Mouse (Mus musculus) ES-Bruce4 (cell line): ENCODE data around the gene Mmp14. TPM values are rescaled to one million over a fixed set of nuclear protein-coding genes. Genes with fewer than 3 reads are reported as not detected.

ENCODE experiments used
- H3K27ac ChIP-seq: 2 replicates; pipeline ENCODE4 v1.5.1; 2012; ENCODE audit warnings: low read length, inconsistent platforms; ENCODE audit not compliant: insufficient read depth
- H3K27me3 ChIP-seq: 2 replicates; pipeline ENCODE4 v1.6.1; 2012; ENCODE audit warnings: mild to moderate bottlenecking, low read length, inconsistent platforms; ENCODE audit not compliant: control insufficient read depth, poor library complexity, insufficient read depth, severe bottlenecking
- H3K36me3 ChIP-seq: 2 replicates; pipeline ENCODE4 v1.6.1; 2012; ENCODE audit warnings: inconsistent platforms, mild to moderate bottlenecking, low read length, moderate library complexity; ENCODE audit not compliant: control insufficient read depth, poor library complexity, insufficient read depth, severe bottlenecking
- H3K4me1 ChIP-seq: one replicate; pipeline ENCODE4 v1.8.1; 2011; ENCODE audit warnings: low read length; ENCODE audit not compliant: control insufficient read depth, insufficient read depth
- H3K4me3 ChIP-seq: 2 replicates; pipeline ENCODE4 v1.5.1; 2011; ENCODE audit warnings: low read depth, mild to moderate bottlenecking, low read length
- H3K9ac ChIP-seq: 2 replicates; pipeline ENCODE4 v1.6.1; 2012; ENCODE audit warnings: low read depth, mild to moderate bottlenecking, inconsistent platforms; ENCODE audit not compliant: poor library complexity, severe bottlenecking
- H3K9me3 ChIP-seq: replicated peaks from 2 replicates; pipeline ENCODE4 v1.6.1; 2012; ENCODE audit warnings: mild to moderate bottlenecking, low read length, inconsistent platforms; ENCODE audit not compliant: control insufficient read depth, poor library complexity, insufficient read depth, severe bottlenecking
- CTCF ChIP-seq: IDR thresholded peaks from one replicate; pipeline ENCODE4 v1.8.1; 2011; ENCODE audit warnings: low read depth, low read length
- EP300 ChIP-seq: IDR thresholded peaks from 2 replicates; pipeline ENCODE4 v1.6.1; 2011; ENCODE audit warnings: low read depth, low read length; ENCODE audit not compliant: insufficient read depth
- POLR2A ChIP-seq: IDR thresholded peaks from one replicate; pipeline ENCODE4 v1.8.1; 2011; ENCODE audit warnings: low read length; ENCODE audit not compliant: insufficient read depth
- polyA plus RNA-seq: library from polyadenylated mRNA; stranded (reverse); fragments of >200 nt; gene quantifications from 2 replicates; pipeline ENCODE4 v1.2.4, GENCODE M21; 2011; ENCODE audit warnings: low read depth; ENCODE audit not compliant: missing spikeins, insufficient read depth, insufficient read length

Mmp14 gene
- polyA plus RNA-seq, 1 experiment, result 50.4 TPM

GRCm38 (mm10) chr14:54398528-54398916 is 32.9 kb upstream of the Mmp14 start:
- Histone ChIP-seq H3K27me3 (no peaks in the 10 kb centered on the region), H3K4me1 (no peaks in the 10 kb centered on the region), H3K36me3 (peaks cover 73% of the 10 kb centered on the region), H3K9me3 (no peaks in the 10 kb centered on the region), H3K9ac (no peak overlapping the region), H3K27ac (no peak overlapping the region), H3K4me3 (no peak overlapping the region)
- TF ChIP-seq POLR2A (no peak), CTCF (no peak), EP300 (no peak)

DNA sequence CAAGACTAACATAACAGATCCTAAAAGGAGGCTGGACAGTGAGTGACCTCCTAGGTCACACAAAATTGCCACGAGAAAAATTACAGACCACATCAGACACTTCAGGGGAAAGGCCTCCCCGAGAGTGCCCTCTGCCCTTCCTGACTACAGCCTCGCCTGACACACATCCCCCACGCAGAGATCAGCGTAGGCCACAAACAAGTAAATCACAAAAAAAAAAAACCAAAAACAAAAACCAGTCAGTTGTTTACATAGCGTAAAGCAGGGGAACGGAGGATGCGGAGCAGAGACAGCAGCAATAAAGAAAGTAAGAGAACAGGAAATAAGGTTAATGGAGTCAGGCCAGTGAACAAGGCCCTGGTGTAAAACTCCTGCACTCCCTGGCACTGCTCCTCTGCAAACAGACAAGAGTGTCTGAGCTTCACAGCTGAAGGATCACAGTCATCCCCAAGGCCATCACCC is 32.5 kb upstream of the Mmp14 start:
- Histone ChIP-seq H3K9ac (no peak overlapping the region), H3K4me3 (no peak overlapping the region), H3K27ac (0 out of 2 replicates have a peak overlapping the region, but pooled peaks have one; percentile 9), H3K9me3 (no peaks in the 10 kb centered on the region), H3K36me3 (peaks cover 71% of the 10 kb centered on the region), H3K27me3 (no peaks in the 10 kb centered on the region), H3K4me1 (no peaks in the 10 kb centered on the region)
- TF ChIP-seq POLR2A (no peak), CTCF (no peak), EP300 (no peak)

DNA sequence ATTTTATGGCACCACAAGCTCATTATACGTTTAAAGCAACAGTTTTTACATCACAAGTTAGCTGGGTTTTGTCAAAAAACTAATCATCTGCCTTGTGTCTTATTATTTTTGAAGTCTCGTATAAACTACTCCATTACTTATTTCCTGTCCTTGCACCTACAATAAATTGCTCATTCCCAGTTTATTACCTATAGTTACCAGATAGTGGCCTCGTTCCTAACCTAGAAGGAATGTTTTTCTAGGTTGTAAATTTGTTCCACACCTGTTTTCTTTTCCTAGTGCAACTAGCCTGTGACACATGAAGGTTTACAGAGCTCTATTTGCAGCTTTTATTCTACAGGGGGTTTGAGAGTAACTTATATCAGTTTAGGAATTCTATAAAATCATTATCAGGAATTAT is 29.7 kb upstream of the Mmp14 start:
- Histone ChIP-seq H3K27ac (no peak overlapping the region), H3K36me3 (peaks cover 67% of the 10 kb centered on the region), H3K9me3 (no peaks in the 10 kb centered on the region), H3K4me3 (no peak overlapping the region), H3K4me1 (no peaks in the 10 kb centered on the region), H3K9ac (no peak overlapping the region), H3K27me3 (no peaks in the 10 kb centered on the region)
- TF ChIP-seq POLR2A (no peak), EP300 (no peak), CTCF (no peak)

GRCm38 (mm10) chr14:54408336-54409056 is 22.9 kb upstream of the Mmp14 start:
- no peaks in the 10 kb centered on the region for H3K9me3 ChIP-seq
- peaks cover 31% of the 10 kb centered on the region for H3K36me3 ChIP-seq
- H3K4me1 ChIP-seq, result peaks cover 2% of the 10 kb centered on the region
- 0 out of 2 replicates have a peak overlapping the region, but pooled peaks have one; percentile 93 for H3K27ac ChIP-seq
- TF ChIP-seq POLR2A, result no peak
- peak; percentile 26 for TF ChIP-seq CTCF
- no peak for TF ChIP-seq EP300
- no peaks in the 10 kb centered on the region for H3K27me3 ChIP-seq
- H3K4me3 ChIP-seq, result peak overlapping the region; percentile 33
- peak overlapping the region; percentile 3 for H3K9ac ChIP-seq

GRCm38 (mm10) chr14:54409057-54409645 is 22.3 kb upstream of the Mmp14 start:
- H3K9ac ChIP-seq, result peak overlapping the region; percentile 3

GRCm38 (mm10) chr14:54409980-54410810 is 21.2 kb upstream of the Mmp14 start:
- no peaks in the 10 kb centered on the region for H3K27me3 ChIP-seq
- peaks cover 21% of the 10 kb centered on the region for H3K36me3 ChIP-seq
- TF ChIP-seq EP300 (peak; percentile 79), POLR2A (no peak), CTCF (no peak)
- H3K9ac ChIP-seq, result peak overlapping the region; percentile 24
- H3K9me3 ChIP-seq, result no peaks in the 10 kb centered on the region
- peak overlapping the region; percentile 54 for H3K4me3 ChIP-seq
- peak overlapping the region; percentile 93 for H3K27ac ChIP-seq
- H3K4me1 ChIP-seq, result peaks cover 2% of the 10 kb centered on the region

More at GRCm38 (mm10) chr14:54409057-54409645, 22.3 kb upstream of the Mmp14 start:
- peaks cover 2% of the 10 kb centered on the region for H3K4me1 ChIP-seq
- TF ChIP-seq CTCF (no peak), EP300 (no peak)
- H3K27ac ChIP-seq, result peak overlapping the region; percentile 93; the same call in 1 of the 2 replicates
- peaks cover 30% of the 10 kb centered on the region for H3K36me3 ChIP-seq
- peak overlapping the region; percentile 33 for H3K4me3 ChIP-seq
- no peaks in the 10 kb centered on the region for H3K9me3 ChIP-seq
- no peaks in the 10 kb centered on the region for H3K27me3 ChIP-seq
